Mouse (Mus musculus): Measurements from ENCODE around the gene Lrmp. TPM values are rescaled to one million over a fixed set of nuclear protein-coding genes. Genes with fewer than 3 reads are reported as not detected.

The Lrmp gene
- 1.4 and 1.9 TPM in 2 replicates for polyA plus RNA-seq (2014; fragmentation: Nextera tagmentation; extraction: Ambion mirVana)

DNA sequence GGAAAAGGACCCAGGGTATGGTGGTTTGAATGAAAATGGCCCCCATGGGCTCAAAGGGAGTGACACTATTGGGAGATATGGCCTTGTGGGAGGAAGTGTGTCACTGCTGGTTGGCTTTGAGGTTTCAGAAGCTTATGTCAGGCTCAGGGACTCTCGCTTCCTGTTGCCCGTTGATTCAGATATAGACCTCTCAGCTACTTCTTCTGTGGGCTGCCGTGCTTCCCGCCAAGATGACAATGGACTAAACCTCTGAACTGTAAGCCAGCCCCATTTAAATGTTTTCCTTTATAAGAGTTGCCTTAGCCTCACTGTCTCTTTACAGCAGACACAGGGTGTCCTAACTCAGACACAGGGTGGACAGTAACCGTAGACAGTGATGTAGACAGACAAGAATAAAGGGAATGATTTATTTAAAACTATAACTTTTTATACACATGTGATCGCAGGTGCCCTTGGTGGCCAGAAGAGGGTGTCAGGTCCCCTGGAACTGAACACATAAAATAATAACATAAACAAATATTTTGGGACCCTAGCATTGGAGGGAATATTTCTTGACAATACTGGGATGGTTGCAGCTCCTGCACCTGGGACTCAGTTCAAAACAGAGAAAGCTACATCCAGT, at the start of gene Lrmp:
Gene Lrmp (plus strand): TSS at position 178 of the 622 bp plus-strand sequence.
- H3K9ac ChIP-seq (ENCODE audit: low read length) = peak within 1 kb of the TSS; percentile 51
- peaks cover 12% of the 10 kb centered on the region for H3K4me1 ChIP-seq (ENCODE audit: control insufficient read depth, insufficient read depth, low read length)
- H3K36me3 ChIP-seq (ENCODE audit: control insufficient read depth, insufficient read depth, low read length) = no peaks in the 10 kb centered on the region
- WGBS = 69% methylated on average over 6 of the region's 6 CpGs
- peak; percentile 22; the same call in 1 of the 2 replicates for ATAC-seq (ENCODE audit: low FRiP score)
- DNase-seq (ENCODE audit: low spot score, missing footprints) = no peak
- peak within 1 kb of the TSS; percentile 62 for H3K27ac ChIP-seq (ENCODE audit: low read depth, low read length)
- no peak within 1 kb of the TSS for H3K4me3 ChIP-seq (ENCODE audit: low read depth, low read length)
- H3K9me3 ChIP-seq (ENCODE audit: control insufficient read depth, low read length) = no peaks in the 10 kb centered on the region
- no peaks in the 10 kb centered on the region for H3K27me3 ChIP-seq (ENCODE audit: control insufficient read depth, insufficient read depth, low read length)
- peak within 1 kb of the TSS; percentile 8; the same call in 1 of the 2 replicates for H3K4me2 ChIP-seq

DNA sequence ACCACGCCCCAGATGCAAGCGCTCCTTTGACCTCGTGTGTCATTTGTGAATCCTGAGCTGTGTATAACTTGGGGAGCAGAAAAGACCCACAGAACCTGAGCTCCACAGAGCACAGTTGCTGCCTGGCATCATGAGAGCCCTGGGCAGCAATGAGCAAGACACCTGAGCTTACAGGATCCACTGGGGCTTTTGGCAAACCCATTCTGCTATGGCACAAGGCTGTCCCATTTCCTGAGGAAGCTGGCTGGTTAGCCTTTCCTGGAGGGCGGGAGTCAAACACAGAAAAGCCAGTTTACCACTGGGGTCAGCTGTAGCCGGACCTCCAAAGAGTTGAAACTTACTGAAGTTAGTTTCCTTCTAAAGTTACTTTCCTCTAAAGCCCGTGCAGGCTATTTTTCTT, 49.0 kb upstream of the Lrmp start:
- Histone ChIP-seq H3K4me3 (ENCODE audit: low read depth, low read length) (no peak overlapping the region), H3K27ac (ENCODE audit: low read depth, low read length) (no peak overlapping the region), H3K4me1 (ENCODE audit: control insufficient read depth, insufficient read depth, low read length) (no peaks in the 10 kb centered on the region), H3K36me3 (ENCODE audit: control insufficient read depth, insufficient read depth, low read length) (no peaks in the 10 kb centered on the region), H3K4me2 (no peak overlapping the region), H3K27me3 (ENCODE audit: control insufficient read depth, insufficient read depth, low read length) (no peaks in the 10 kb centered on the region), H3K9ac (ENCODE audit: low read length) (no peak overlapping the region), H3K9me3 (ENCODE audit: control insufficient read depth, low read length) (no peaks in the 10 kb centered on the region)
- ATAC-seq (ENCODE audit: low FRiP score) (no peak), DNase-seq (ENCODE audit: low spot score, missing footprints) (peak; percentile 56)
- WGBS = 88% methylated on average over 6 of the region's 6 CpGs

DNA sequence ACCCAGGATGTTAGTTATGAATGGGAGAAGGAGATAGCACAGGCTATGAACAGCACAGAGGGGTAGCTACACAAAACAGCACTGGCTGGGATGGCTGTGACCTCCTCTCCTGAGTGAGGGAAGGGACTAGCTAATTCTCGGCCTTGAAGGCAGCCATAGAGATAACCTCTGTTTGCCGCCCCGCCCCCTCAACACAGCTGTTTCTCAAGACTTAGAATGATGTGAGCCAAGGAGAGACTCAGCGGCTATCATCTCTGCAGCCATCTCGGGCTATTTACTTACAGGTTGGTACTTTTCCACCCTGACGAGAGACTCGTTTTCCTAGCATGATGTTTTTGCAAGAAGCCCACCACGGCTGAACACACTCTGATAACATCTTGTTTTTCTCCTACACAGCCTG, 47.8 kb upstream of the Lrmp start:
- H3K9me3 ChIP-seq (ENCODE audit: control insufficient read depth, low read length) = no peaks in the 10 kb centered on the region
- no peak for ATAC-seq (ENCODE audit: low FRiP score)
- no peaks in the 10 kb centered on the region for H3K4me1 ChIP-seq (ENCODE audit: control insufficient read depth, insufficient read depth, low read length)
- H3K27ac ChIP-seq (ENCODE audit: low read depth, low read length) = no peak overlapping the region
- H3K36me3 ChIP-seq (ENCODE audit: control insufficient read depth, insufficient read depth, low read length) = no peaks in the 10 kb centered on the region
- no peaks in the 10 kb centered on the region for H3K27me3 ChIP-seq (ENCODE audit: control insufficient read depth, insufficient read depth, low read length)
- no peak overlapping the region for H3K4me3 ChIP-seq (ENCODE audit: low read depth, low read length)
- peak; percentile 19 for DNase-seq (ENCODE audit: low spot score, missing footprints)
- WGBS = 79% methylated on average over 8 of the region's 8 CpGs
- no peak overlapping the region for H3K9ac ChIP-seq (ENCODE audit: low read length)
- H3K4me2 ChIP-seq = no peak overlapping the region

DNA sequence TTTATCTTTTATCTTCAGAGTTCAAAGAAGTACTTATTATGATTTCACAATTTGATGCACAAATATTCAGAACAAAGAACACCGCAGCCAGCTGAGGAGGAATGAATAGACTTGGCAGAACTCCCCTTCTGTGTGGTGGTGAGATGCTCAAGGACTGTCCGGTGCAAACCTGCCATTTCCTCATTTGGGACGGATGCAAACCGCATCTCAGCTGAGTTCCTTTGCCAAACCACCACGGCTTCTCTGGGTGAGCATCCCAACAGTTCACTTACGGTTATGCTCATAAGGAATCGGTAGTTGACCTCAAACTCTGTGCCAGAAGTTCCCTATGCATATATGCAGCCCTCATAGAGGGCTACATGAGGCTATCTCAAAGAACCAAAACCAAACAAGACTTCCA, 46.1 kb upstream of the Lrmp start:
- no peak overlapping the region for H3K4me2 ChIP-seq
- no peaks in the 10 kb centered on the region for H3K36me3 ChIP-seq (ENCODE audit: control insufficient read depth, insufficient read depth, low read length)
- H3K4me3 ChIP-seq (ENCODE audit: low read depth, low read length) = no peak overlapping the region
- no peak for DNase-seq (ENCODE audit: low spot score, missing footprints)
- H3K9ac ChIP-seq (ENCODE audit: low read length) = no peak overlapping the region
- H3K27ac ChIP-seq (ENCODE audit: low read depth, low read length) = no peak overlapping the region
- ATAC-seq (ENCODE audit: low FRiP score) = no peak
- H3K27me3 ChIP-seq (ENCODE audit: control insufficient read depth, insufficient read depth, low read length) = no peaks in the 10 kb centered on the region
- 94% methylated on average over 7 of the region's 7 CpGs for WGBS
- peaks cover 2% of the 10 kb centered on the region; the same call in 1 of the 2 replicates for H3K4me1 ChIP-seq (ENCODE audit: control insufficient read depth, insufficient read depth, low read length)
- no peaks in the 10 kb centered on the region for H3K9me3 ChIP-seq (ENCODE audit: control insufficient read depth, low read length)

DNA sequence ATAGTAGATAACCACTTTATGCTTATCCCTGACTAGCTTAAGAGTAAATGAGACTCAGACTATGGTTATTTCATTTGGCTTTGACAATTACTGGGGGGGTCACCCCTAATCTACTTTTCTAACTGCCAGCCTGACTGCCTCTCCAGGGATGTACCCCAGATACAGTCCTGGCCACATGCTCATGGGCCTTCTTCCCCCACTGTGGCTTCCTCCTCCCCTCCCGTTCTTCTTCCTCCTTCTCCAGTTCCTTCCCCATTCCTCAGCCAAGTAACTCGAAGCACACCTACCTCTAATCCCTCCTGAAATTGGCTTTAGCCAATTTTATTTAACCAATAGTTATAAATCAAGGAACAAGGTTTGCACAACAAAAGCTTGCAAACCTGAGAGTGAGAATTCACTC, 45.5 kb upstream of the Lrmp start:
- Histone ChIP-seq H3K4me3 (ENCODE audit: low read depth, low read length) (no peak overlapping the region), H3K27me3 (ENCODE audit: control insufficient read depth, insufficient read depth, low read length) (no peaks in the 10 kb centered on the region), H3K27ac (ENCODE audit: low read depth, low read length) (no peak overlapping the region), H3K36me3 (ENCODE audit: control insufficient read depth, insufficient read depth, low read length) (no peaks in the 10 kb centered on the region), H3K9ac (ENCODE audit: low read length) (no peak overlapping the region), H3K4me1 (ENCODE audit: control insufficient read depth, insufficient read depth, low read length) (peaks cover 4% of the 10 kb centered on the region; the same call in 1 of the 2 replicates), H3K4me2 (no peak overlapping the region), H3K9me3 (ENCODE audit: control insufficient read depth, low read length) (no peaks in the 10 kb centered on the region)
- WGBS = 76% methylated on average over 2 of the region's 2 CpGs
- DNase-seq (ENCODE audit: low spot score, missing footprints) (no peak), ATAC-seq (ENCODE audit: low FRiP score) (no peak)

DNA sequence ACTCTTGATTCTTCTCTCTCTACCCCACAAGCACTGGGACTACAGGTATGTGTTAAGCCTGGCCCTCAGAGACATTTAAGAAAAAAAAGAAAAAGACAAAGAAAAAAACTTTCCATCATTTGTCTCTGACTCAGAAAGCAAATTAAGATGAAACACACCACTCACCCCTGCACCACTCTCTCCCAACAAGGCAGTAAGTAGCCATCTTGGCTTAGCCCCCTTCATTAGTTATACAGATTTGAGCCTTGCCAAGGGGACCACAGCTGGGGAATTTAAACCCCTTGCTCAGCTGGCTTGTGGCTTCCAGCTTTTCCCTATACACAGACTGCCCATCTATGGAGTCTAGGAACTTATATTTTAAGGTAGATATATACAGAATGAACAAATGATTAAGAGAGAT, 41.0 kb upstream of the Lrmp start:
- H3K27me3 ChIP-seq (ENCODE audit: control insufficient read depth, insufficient read depth, low read length) = no peaks in the 10 kb centered on the region
- H3K27ac ChIP-seq (ENCODE audit: low read depth, low read length) = no peak overlapping the region
- no peak overlapping the region for H3K4me3 ChIP-seq (ENCODE audit: low read depth, low read length)
- no peak overlapping the region for H3K9ac ChIP-seq (ENCODE audit: low read length)
- H3K4me1 ChIP-seq (ENCODE audit: control insufficient read depth, insufficient read depth, low read length) = peaks cover 10% of the 10 kb centered on the region; the same call in 1 of the 2 replicates
- DNase-seq (ENCODE audit: low spot score, missing footprints) (no peak), ATAC-seq (ENCODE audit: low FRiP score) (no peak)
- H3K9me3 ChIP-seq (ENCODE audit: control insufficient read depth, low read length) = no peaks in the 10 kb centered on the region
- no peaks in the 10 kb centered on the region for H3K36me3 ChIP-seq (ENCODE audit: control insufficient read depth, insufficient read depth, low read length)
- H3K4me2 ChIP-seq = peak overlapping the region; percentile 94

DNA sequence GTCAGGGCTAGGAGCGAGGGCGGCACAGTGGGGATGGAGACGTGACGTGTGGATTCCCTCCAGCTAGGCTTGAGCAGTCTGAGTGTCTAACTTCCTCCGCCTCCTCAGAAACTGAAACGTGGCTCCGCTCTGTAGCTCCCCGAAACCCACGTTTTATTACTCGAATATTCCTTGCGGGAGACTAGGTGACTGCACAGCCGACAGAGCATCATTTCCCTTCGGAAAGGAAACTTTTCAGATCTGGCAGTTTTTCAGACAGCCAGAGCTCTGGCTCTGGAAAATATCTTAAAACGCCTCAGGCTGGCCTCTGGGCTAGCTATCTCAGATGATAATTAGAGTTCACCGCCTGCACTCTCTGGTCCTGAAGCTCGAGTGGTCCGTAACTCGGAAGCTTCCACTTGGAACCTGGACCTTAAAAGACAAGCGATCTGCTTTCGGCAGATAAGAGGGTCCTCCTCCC, 40.3 kb upstream of the Lrmp start:
- Histone ChIP-seq H3K27me3 (ENCODE audit: control insufficient read depth, insufficient read depth, low read length) (no peaks in the 10 kb centered on the region), H3K36me3 (ENCODE audit: control insufficient read depth, insufficient read depth, low read length) (no peaks in the 10 kb centered on the region), H3K4me3 (ENCODE audit: low read depth, low read length) (peak overlapping the region; percentile 52), H3K4me1 (ENCODE audit: control insufficient read depth, insufficient read depth, low read length) (peaks cover 10% of the 10 kb centered on the region; the same call in 1 of the 2 replicates), H3K9ac (ENCODE audit: low read length) (peak overlapping the region; percentile 73), H3K27ac (ENCODE audit: low read depth, low read length) (no peak overlapping the region), H3K9me3 (ENCODE audit: control insufficient read depth, low read length) (no peaks in the 10 kb centered on the region), H3K4me2 (peak overlapping the region; percentile 94)
- WGBS = under 1% methylated on average over 20 of the region's 20 CpGs
- ATAC-seq (ENCODE audit: low FRiP score) (no peak; the same call in 1 of the 2 replicates), DNase-seq (ENCODE audit: low spot score, missing footprints) (peak; percentile 86)

DNA sequence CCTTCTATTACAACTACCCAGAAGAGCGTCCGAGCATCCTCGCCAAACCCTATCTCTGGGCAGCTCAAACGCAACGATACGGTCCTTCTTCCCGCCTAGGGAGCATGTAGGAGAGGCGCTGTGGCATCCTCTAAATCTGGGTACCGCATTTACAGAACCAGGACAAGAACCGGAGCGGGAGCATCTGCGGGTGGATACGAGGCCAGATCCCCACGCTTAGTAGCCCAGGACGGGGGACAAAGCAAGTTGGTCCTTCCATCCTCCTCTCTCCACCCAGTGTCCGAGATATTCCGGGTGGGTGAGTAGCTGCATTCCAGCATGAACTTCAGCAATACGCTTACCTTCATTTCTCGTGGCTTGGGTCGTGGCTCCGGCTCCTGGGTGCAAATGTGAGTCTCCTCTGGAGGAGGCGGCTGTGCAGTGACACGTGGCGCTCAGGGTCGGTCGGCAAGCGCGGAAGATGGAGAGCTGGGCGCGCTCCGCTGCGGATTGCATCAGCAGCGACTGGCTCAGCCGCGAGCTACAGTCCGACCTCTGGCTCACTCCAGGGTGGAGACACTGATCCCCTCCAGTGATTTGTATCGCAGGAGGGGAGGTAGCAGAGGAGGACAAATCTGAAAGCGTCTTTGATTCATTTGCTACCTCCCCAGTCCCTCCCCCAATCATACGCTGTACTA, 39.8 kb upstream of the Lrmp start, which contains the start of gene Bcat1:
Gene Bcat1 (minus strand): TSS at position 637 of the 677 bp plus-strand sequence.
- peak within 1 kb of the TSS; percentile 52 for H3K4me3 ChIP-seq (ENCODE audit: low read depth, low read length)
- DNase-seq (ENCODE audit: low spot score, missing footprints) (peak; percentile 97), ATAC-seq (ENCODE audit: low FRiP score) (peak; percentile 90)
- H3K27ac ChIP-seq (ENCODE audit: low read depth, low read length) = no peak within 1 kb of the TSS
- 1% methylated on average over 39 of the region's 39 CpGs for WGBS
- H3K27me3 ChIP-seq (ENCODE audit: control insufficient read depth, insufficient read depth, low read length) = no peaks in the 10 kb centered on the region
- peak within 1 kb of the TSS; percentile 94 for H3K4me2 ChIP-seq
- H3K4me1 ChIP-seq (ENCODE audit: control insufficient read depth, insufficient read depth, low read length) = peaks cover 10% of the 10 kb centered on the region; the same call in 1 of the 2 replicates
- H3K36me3 ChIP-seq (ENCODE audit: control insufficient read depth, insufficient read depth, low read length) = no peaks in the 10 kb centered on the region
- no peaks in the 10 kb centered on the region for H3K9me3 ChIP-seq (ENCODE audit: control insufficient read depth, low read length)
- peak within 1 kb of the TSS; percentile 73 for H3K9ac ChIP-seq (ENCODE audit: low read length)

DNA sequence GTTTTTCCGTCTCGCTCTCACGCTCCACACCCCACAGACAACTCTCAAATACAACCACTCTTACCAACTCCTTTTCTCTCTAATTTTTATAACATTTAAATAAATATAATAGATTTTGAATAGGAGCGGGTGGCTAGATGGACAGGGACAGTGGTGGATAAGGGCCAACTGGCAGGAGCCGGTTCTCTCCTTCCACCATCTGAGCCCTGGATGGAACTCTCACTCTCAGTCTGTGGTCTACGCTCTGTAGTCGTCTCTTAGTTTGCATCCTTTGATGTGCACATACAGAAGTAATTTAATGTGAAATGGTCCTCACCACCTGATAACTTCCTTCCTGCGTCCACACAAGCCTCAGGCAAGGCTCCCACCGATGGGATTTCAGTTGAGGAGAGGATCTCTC, 39.2 kb upstream of the Lrmp start:
- no peaks in the 10 kb centered on the region for H3K36me3 ChIP-seq (ENCODE audit: control insufficient read depth, insufficient read depth, low read length)
- H3K9me3 ChIP-seq (ENCODE audit: control insufficient read depth, low read length) = no peaks in the 10 kb centered on the region
- peak overlapping the region; percentile 94 for H3K4me2 ChIP-seq
- peak; percentile 87 for DNase-seq (ENCODE audit: low spot score, missing footprints)
- peak; percentile 57; the same call in 1 of the 2 replicates for ATAC-seq (ENCODE audit: low FRiP score)
- H3K9ac ChIP-seq (ENCODE audit: low read length) = peak overlapping the region; percentile 73
- H3K4me3 ChIP-seq (ENCODE audit: low read depth, low read length) = peak overlapping the region; percentile 52
- 11% methylated on average over 9 of the region's 9 CpGs for WGBS
- no peaks in the 10 kb centered on the region for H3K27me3 ChIP-seq (ENCODE audit: control insufficient read depth, insufficient read depth, low read length)
- H3K27ac ChIP-seq (ENCODE audit: low read depth, low read length) = no peak overlapping the region
- H3K4me1 ChIP-seq (ENCODE audit: control insufficient read depth, insufficient read depth, low read length) = peaks cover 10% of the 10 kb centered on the region; the same call in 1 of the 2 replicates

Data from midbrain, embryonic 11.5 days (tissue).